Mouse (Mus musculus) lung, embryonic 16.5 days (tissue): ENCODE data around the gene Cask. TPM values are rescaled to one million over a fixed set of nuclear protein-coding genes. Genes with fewer than 3 reads are reported as not detected.
A peak's percentile ranks its signal among the peaks of the same experiment; 100 is the strongest.
"Not testable (repeated sequence)": the region's sequence is repeated elsewhere in the genome, so short reads cannot be mapped to it uniquely, and the experiment has no call there.

Experiments used
- ATAC-seq: fragments of 200-750 bp; cut with Nextera tagmentation; 2 replicates; pipeline ENCODE4 v1.8.0; 2017; ENCODE audit warnings: low read depth, mild to moderate bottlenecking, moderate library complexity
- H3K27ac ChIP-seq: fragments of 300-500 bp; sonication (generic); 2 replicates; pipeline ENCODE4 v1.5.1; 2014; ENCODE audit warnings: mild to moderate bottlenecking, control low read depth, low read length
- H3K27me3 ChIP-seq: fragments of 300-500 bp; sonication (generic); 2 replicates; pipeline ENCODE4 v1.6.1; 2014; ENCODE audit warnings: low read depth, low read length, mixed read lengths; ENCODE audit not compliant: control insufficient read depth, insufficient read depth
- H3K36me3 ChIP-seq: fragments of 300-500 bp; sonication (generic); 2 replicates; pipeline ENCODE4 v1.6.1; 2014; ENCODE audit warnings: low read length; ENCODE audit not compliant: control insufficient read depth, insufficient read depth
- H3K4me1 ChIP-seq: fragments of 300-500 bp; sonication (generic); replicated peaks from 2 replicates; pipeline ENCODE4 v1.6.1; 2014; ENCODE audit warnings: low read length, mixed read lengths; ENCODE audit not compliant: control insufficient read depth, insufficient read depth
- H3K4me2 ChIP-seq: fragments of 300-500 bp; sonication (generic); 2 replicates; pipeline ENCODE4 v1.6.1; 2014; ENCODE audit warnings: low read depth, low read length, control low read depth
- H3K4me3 ChIP-seq: fragments of 300-500 bp; sonication (generic); 2 replicates; pipeline ENCODE4 v1.5.1; 2014; ENCODE audit warnings: mild to moderate bottlenecking, low read length, control low read depth
- H3K9ac ChIP-seq: fragments of 300-500 bp; sonication (generic); 2 replicates; pipeline ENCODE4 v1.6.1; 2014; ENCODE audit warnings: low read length, control low read depth
- H3K9me3 ChIP-seq: fragments of 300-500 bp; sonication (generic); 2 replicates; pipeline ENCODE4 v1.6.1; 2016; ENCODE audit warnings: low read length; ENCODE audit not compliant: control insufficient read depth
- WGBS: fragments of 180-500 bp; shearing (Covaris S2); extraction: QIAGEN DNeasy Blood & Tissue Kit; methylation state at CpG from one replicate; pipeline ENCODE4 v1.1.7; 2014; 5-methylcytosine and 5-hydroxymethylcytosine counted together
- polyA plus RNA-seq: library from polyadenylated mRNA; unstranded; fragments of >200 nt; fragmentation: Nextera tagmentation; extraction: Ambion mirVana; gene quantifications from 2 replicates; pipeline ENCODE4 v1.2.1, GENCODE M21; 2015

The Cask gene
- polyA plus RNA-seq, 1 experiment from 2014 or later: 12.3 TPM

GRCm38 (mm10) chrX:13845858-13846652 is 5.1 kb downstream of the Cask start:
- Histone ChIP-seq H3K9me3 (no peaks in the 10 kb centered on the region), H3K27me3 (no peaks in the 10 kb centered on the region), H3K36me3 (no peaks in the 10 kb centered on the region), H3K4me1 (no peaks in the 10 kb centered on the region), H3K4me2 (peak overlapping the region; percentile 54), H3K9ac (peak overlapping the region; percentile 80), H3K27ac (peak overlapping the region; percentile 89), H3K4me3 (peak overlapping the region; percentile 70)
- ATAC-seq: peak; percentile 70
- 29% methylated on average over 43 of the region's 100 CpGs for WGBS

GRCm38 (mm10) chrX:13845141-13845857 is 5.9 kb downstream of the Cask start:
- no peak for ATAC-seq
- Histone ChIP-seq H3K9me3 (no peaks in the 10 kb centered on the region), H3K27me3 (no peaks in the 10 kb centered on the region), H3K9ac (peak overlapping the region; percentile 80), H3K36me3 (no peaks in the 10 kb centered on the region), H3K4me3 (peak overlapping the region; percentile 70), H3K4me2 (peak overlapping the region; percentile 54), H3K27ac (peak overlapping the region; percentile 89), H3K4me1 (no peaks in the 10 kb centered on the region)
- 19% methylated on average over 22 of the region's 22 CpGs for WGBS

GRCm38 (mm10) chrX:13822792-13823191 is 28.4 kb downstream of the Cask start:
- Histone ChIP-seq H3K36me3 (no peaks in the 10 kb centered on the region), H3K9ac (no peak overlapping the region), H3K27ac (no peak overlapping the region), H3K4me3 (no peak overlapping the region), H3K9me3 (no peaks in the 10 kb centered on the region), H3K4me2 (no peak overlapping the region), H3K4me1 (no peaks in the 10 kb centered on the region), H3K27me3 (no peaks in the 10 kb centered on the region)
- WGBS: 67% methylated on average over 1 of the region's 1 CpGs
- ATAC-seq: no peak

DNA sequence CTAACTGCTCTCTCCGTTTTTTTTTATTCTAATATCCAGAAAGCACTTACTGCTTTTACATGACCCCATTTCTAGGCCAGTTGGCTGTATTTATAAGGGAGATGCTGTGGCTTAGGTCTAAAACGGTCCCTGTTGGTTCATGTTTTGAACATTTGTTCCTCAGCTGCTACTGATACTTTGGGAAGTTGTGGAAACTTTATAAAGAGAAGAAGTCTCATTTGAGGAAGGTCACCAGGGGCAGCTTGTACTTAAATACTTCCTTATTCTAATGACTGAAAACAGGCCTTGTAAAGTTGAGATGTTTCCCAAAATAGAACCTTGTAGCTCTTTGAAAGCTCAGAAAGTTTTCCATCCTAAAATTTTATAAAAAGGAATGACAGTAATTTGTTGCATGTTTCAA is 52.4 kb downstream of the Cask start:
- no peak for ATAC-seq

DNA sequence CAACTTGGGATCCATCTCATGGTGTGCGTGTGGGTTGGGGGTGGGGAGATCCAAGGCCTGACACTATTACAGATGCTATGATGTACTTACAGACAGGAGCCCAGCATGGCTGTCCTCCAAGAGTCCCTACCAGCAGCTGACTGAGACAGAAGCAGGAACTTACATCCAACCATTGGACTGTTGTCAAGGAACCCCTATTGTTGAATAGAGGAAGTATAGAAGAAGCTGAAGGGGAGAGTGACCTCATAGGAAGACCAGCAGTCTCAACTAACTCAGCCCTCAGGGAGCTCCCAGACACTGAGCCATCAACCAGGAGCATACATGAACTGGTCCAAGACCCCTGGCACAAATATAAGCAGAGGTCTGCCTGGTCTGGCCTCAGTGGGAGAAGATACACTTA is 85.5 kb downstream of the Cask start:
- Histone ChIP-seq H3K9me3 (no peaks in the 10 kb centered on the region), H3K36me3 (no peaks in the 10 kb centered on the region), H3K4me2 (no peak overlapping the region), H3K9ac (no peak overlapping the region), H3K4me3 (no peak overlapping the region), H3K4me1 (no peaks in the 10 kb centered on the region), H3K27me3 (no peaks in the 10 kb centered on the region), H3K27ac (no peak overlapping the region)
- ATAC-seq: no peak; the same call in 1 of the 2 replicates
- 95% methylated on average over 1 of the region's 1 CpGs for WGBS

More for the DNA sequence above, 52.4 kb downstream of the Cask start:
- H3K4me1 ChIP-seq: no peaks in the 10 kb centered on the region
- no peak overlapping the region for H3K27ac ChIP-seq
- no peak overlapping the region for H3K4me2 ChIP-seq
- no peaks in the 10 kb centered on the region for H3K9me3 ChIP-seq
- no peaks in the 10 kb centered on the region for H3K27me3 ChIP-seq
- H3K9ac ChIP-seq: no peak overlapping the region
- H3K4me3 ChIP-seq: no peak overlapping the region
- WGBS: 53% methylated on average over 2 of the region's 2 CpGs
- no peaks in the 10 kb centered on the region for H3K36me3 ChIP-seq

- peak; percentile 28; the same call in 1 of the 2 replicates for ATAC-seq
- H3K4me1 ChIP-seq: no peaks in the 10 kb centered on the region
- no peak overlapping the region for H3K9ac ChIP-seq
- H3K27me3 ChIP-seq: no peaks in the 10 kb centered on the region
- WGBS: 61% methylated on average over 1 of the region's 1 CpGs
- H3K36me3 ChIP-seq: no peaks in the 10 kb centered on the region
- H3K4me3 ChIP-seq: no peak overlapping the region
- H3K9me3 ChIP-seq: no peaks in the 10 kb centered on the region
- no peak overlapping the region for H3K4me2 ChIP-seq
- no peak overlapping the region for H3K27ac ChIP-seq
Observed at GRCm38 (mm10) chrX:13765024-13765423, 86.1 kb downstream of the Cask start.

DNA sequence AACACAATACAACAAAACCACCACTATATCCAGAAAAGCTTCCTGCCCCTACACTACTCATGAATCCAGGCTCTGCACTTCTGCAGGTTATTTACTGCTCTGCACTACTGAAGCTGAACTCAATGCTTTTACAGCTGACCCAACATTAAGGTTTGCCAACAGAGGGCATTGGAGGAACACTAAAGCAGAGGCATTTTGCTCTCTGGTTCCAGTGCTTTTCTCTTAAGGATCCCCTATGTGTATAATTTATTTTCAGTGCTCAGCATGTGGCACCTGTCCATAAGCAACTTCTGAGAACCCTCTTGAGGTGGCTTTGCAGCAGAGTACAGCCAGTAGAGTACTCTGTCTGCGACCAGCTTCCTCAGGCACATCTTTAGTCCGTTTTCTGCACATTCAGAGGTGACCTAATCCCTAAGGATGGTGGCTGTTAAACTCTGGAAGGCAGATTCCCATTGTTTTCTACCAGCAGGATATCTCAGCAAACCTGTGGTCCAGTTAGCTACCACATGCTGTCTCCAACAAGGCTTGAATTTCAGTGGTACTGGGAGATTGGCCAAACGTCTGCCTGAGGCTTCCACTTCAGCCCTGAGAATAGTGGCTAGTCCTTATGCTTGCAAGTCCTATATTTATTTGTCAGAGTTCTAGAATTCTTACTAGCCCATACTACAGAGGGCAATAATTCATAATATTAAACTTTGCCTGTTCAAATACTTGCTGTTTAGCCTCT is 93.7 kb downstream of the Cask start:
- Histone ChIP-seq H3K4me2 (no peak overlapping the region), H3K4me1 (no peaks in the 10 kb centered on the region), H3K27ac (no peak overlapping the region), H3K9ac (no peak overlapping the region), H3K4me3 (no peak overlapping the region), H3K27me3 (no peaks in the 10 kb centered on the region), H3K9me3 (no peaks in the 10 kb centered on the region), H3K36me3 (no peaks in the 10 kb centered on the region)
- no peak for ATAC-seq
- 39% methylated on average over 3 of the region's 3 CpGs for WGBS

DNA sequence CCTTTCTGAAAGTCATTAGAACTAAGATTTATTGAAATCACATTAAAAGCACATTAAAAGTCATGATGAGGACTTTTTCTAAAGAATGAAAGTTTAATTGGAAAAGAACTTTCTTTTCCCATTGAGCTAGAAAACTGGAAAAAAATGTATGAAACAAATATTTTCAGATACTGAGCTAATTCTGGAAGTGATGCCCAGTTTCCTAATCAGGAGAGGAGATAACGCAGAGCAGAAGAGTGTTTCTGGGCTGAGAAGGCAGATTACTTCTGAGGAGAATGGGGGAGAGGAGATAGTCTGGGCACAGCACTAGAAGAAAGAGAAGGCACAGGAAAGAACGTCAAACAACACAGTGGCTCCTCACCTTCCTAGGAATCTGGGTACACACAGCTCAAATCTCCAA is 110.1 kb downstream of the Cask start:
- 38% methylated on average over 2 of the region's 2 CpGs for WGBS
- no peak overlapping the region for H3K9ac ChIP-seq
- H3K36me3 ChIP-seq: no peaks in the 10 kb centered on the region
- no peak for ATAC-seq
- no peaks in the 10 kb centered on the region for H3K27me3 ChIP-seq
- no peak overlapping the region for H3K4me2 ChIP-seq
- H3K4me1 ChIP-seq: no peaks in the 10 kb centered on the region
- no peak overlapping the region for H3K4me3 ChIP-seq
- no peak overlapping the region for H3K27ac ChIP-seq
- H3K9me3 ChIP-seq: no peaks in the 10 kb centered on the region; the same call in 1 of the 2 replicates

GRCm38 (mm10) chrX:13730785-13731184 is 120.4 kb downstream of the Cask start:
- not testable (repeated sequence) for H3K4me3 ChIP-seq, H3K36me3 ChIP-seq, ATAC-seq, H3K9me3 ChIP-seq, H3K9ac ChIP-seq, H3K4me1 ChIP-seq, H3K27ac ChIP-seq, H3K4me2 ChIP-seq, H3K27me3 ChIP-seq
